Mouse (Mus musculus): ENCODE measurements around the gene Ccr8. TPM values are rescaled to one million over a fixed set of nuclear protein-coding genes. Genes with fewer than 3 reads are reported as not detected.
A peak's percentile ranks its signal among the peaks of the same experiment; 100 is the strongest.

Gene Ccr8
- polyA plus RNA-seq (2012; rRNA removed), result 0.08 TPM in 1 of 2 replicates, not detected in the other

GRCm38 (mm10) chr9:120091696-120092238 lies at the start of gene Ccr8:
TSS of gene Ccr8 (plus strand) at chr9:120092114.
- no peak for DNase-seq (ENCODE audit: extremely low spot score in 1 of 2, low spot score in 1 of 2)

GRCm38 (mm10) chr9:120043115-120043514 lies 48.8 kb upstream of the Ccr8 start:
- peak in 1 of 2 experiments; percentile 21 for DNase-seq (ENCODE audit: extremely low spot score in 1 of 2, low spot score in 1 of 2)

- no peak for DNase-seq (ENCODE audit: extremely low spot score in 1 of 2, low spot score in 1 of 2)
These were observed 43.4 kb upstream of the Ccr8 start for GRCm38 (mm10) chr9:120048495-120048894.

- DNase-seq (ENCODE audit: extremely low spot score in 1 of 2, low spot score in 1 of 2), result no peak
These were observed 42.5 kb upstream of the Ccr8 start for GRCm38 (mm10) chr9:120049407-120049806.

GRCm38 (mm10) chr9:120054545-120055277 lies 37.2 kb upstream of the Ccr8 start:
- DNase-seq (ENCODE audit: extremely low spot score in 1 of 2, low spot score in 1 of 2), result peak in 1 of 2 experiments; percentile 15

- DNase-seq (ENCODE audit: extremely low spot score in 1 of 2, low spot score in 1 of 2), result no peak
These were observed 35.7 kb upstream of the Ccr8 start for GRCm38 (mm10) chr9:120056201-120056600.

GRCm38 (mm10) chr9:120058730-120059129 lies 33.2 kb upstream of the Ccr8 start:
- DNase-seq (ENCODE audit: extremely low spot score in 1 of 2, low spot score in 1 of 2), result no peak

GRCm38 (mm10) chr9:120064317-120064716 lies 27.6 kb upstream of the Ccr8 start:
- no peak for DNase-seq (ENCODE audit: extremely low spot score in 1 of 2, low spot score in 1 of 2)

GRCm38 (mm10) chr9:120067609-120068008 lies 24.3 kb upstream of the Ccr8 start:
- DNase-seq (ENCODE audit: extremely low spot score in 1 of 2, low spot score in 1 of 2), result no peak

GRCm38 (mm10) chr9:120068047-120068446 lies 23.9 kb upstream of the Ccr8 start:
- no peak for DNase-seq (ENCODE audit: extremely low spot score in 1 of 2, low spot score in 1 of 2)

GRCm38 (mm10) chr9:120069779-120070178 lies 22.1 kb upstream of the Ccr8 start, which contains the start of gene Cx3cr1:
TSS of gene Cx3cr1 (minus strand) at chr9:120069879.
- no peak for DNase-seq (ENCODE audit: extremely low spot score in 1 of 2, low spot score in 1 of 2)

GRCm38 (mm10) chr9:120071251-120071650 lies 20.7 kb upstream of the Ccr8 start:
- no peak for DNase-seq (ENCODE audit: extremely low spot score in 1 of 2, low spot score in 1 of 2)

- DNase-seq (ENCODE audit: extremely low spot score in 1 of 2, low spot score in 1 of 2), result peak; percentile 37 to 89
These were observed 18.7 kb upstream of the Ccr8 start for GRCm38 (mm10) chr9:120073169-120073568.

- DNase-seq (ENCODE audit: extremely low spot score in 1 of 2, low spot score in 1 of 2), result no peak
These were observed 17.4 kb upstream of the Ccr8 start for GRCm38 (mm10) chr9:120074516-120074915.

- no peak for DNase-seq (ENCODE audit: extremely low spot score in 1 of 2, low spot score in 1 of 2)
These were observed 13.7 kb upstream of the Ccr8 start for GRCm38 (mm10) chr9:120078241-120078640.

GRCm38 (mm10) chr9:120079901-120080300 lies 12.0 kb upstream of the Ccr8 start:
- DNase-seq (ENCODE audit: extremely low spot score in 1 of 2, low spot score in 1 of 2), result no peak

GRCm38 (mm10) chr9:120080546-120081108 lies 11.3 kb upstream of the Ccr8 start:
- DNase-seq (ENCODE audit: extremely low spot score in 1 of 2, low spot score in 1 of 2), result peak; percentile 14 to 72

- no peak for DNase-seq (ENCODE audit: extremely low spot score in 1 of 2, low spot score in 1 of 2)
These were observed 10.7 kb upstream of the Ccr8 start for GRCm38 (mm10) chr9:120081247-120081646.

- peak in 1 of 2 experiments; percentile 32 for DNase-seq (ENCODE audit: extremely low spot score in 1 of 2, low spot score in 1 of 2)
These were observed 9.9 kb upstream of the Ccr8 start for GRCm38 (mm10) chr9:120081967-120082366.

- DNase-seq (ENCODE audit: extremely low spot score in 1 of 2, low spot score in 1 of 2), result no peak
These were observed 9.2 kb upstream of the Ccr8 start for GRCm38 (mm10) chr9:120082691-120083090.

- DNase-seq (ENCODE audit: extremely low spot score in 1 of 2, low spot score in 1 of 2), result no peak
These were observed 8.6 kb upstream of the Ccr8 start for GRCm38 (mm10) chr9:120083158-120083894.
